Mouse (Mus musculus) layer of hippocampus, adult 8-10 months (tissue): ENCODE results near the gene Zfp451. TPM values are rescaled to one million over a fixed set of nuclear protein-coding genes. Genes with fewer than 3 reads are reported as not detected.

ENCODE experiments used
- DNase-seq, 2 experiments: peaks; one replicate each; pipeline ENCODE4 v3.0.0; 2022; ENCODE audit warnings: low spot score in 2 of 2
- total RNA-seq, 4 experiments: library from RNA; stranded (reverse); gene quantifications; 2 replicates each; pipeline ENCODE4 v1.2.4; 2022

Zfp451 gene
- total RNA-seq, 4 experiments from 2014 or later, result 45.9 to 62.3 (median 54.0) TPM

- peak; percentile 77 to 83 for DNase-seq
Observed at GRCm38 (mm10) chr1:33719733-33720225, 94.6 kb downstream of the Zfp451 start, which contains the start of gene Rab23. TSS of gene Rab23 (plus strand) at chr1:33719887.

- no peak for DNase-seq
Observed at GRCm38 (mm10) chr1:33717636-33718035, 96.8 kb downstream of the Zfp451 start.

DNA sequence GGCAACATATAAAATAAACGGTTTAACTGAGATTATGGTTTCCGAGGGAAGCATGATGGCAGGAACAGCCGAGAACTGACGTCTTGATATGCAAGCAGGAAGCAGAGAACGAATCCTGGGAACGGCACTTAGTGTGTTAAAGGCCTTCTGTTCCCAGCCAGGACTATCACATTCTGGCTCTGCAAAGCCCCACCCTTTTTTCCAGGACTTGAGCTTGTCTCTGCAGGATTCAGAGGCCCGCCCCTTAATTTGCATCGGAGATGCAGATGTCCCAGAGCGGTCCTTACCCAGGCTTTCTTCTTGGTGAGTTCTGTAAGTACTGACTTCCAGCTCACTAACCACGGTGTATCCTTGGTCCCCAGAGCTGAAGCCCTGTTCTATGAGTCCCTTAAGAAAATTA, 99.6 kb downstream of the Zfp451 start:
- no peak for DNase-seq

- DNase-seq, result no peak
Observed at GRCm38 (mm10) chr1:33712026-33712425, 102.4 kb downstream of the Zfp451 start.

Other genes with a start within 250 kb of the Zfp451 start
- gene Prim2, start 144.8 kb downstream of the Zfp451 start, total RNA-seq, result 1 to 10 TPM; 5.0 to 7.4 (median 6.9) TPM
- 10 to 100 TPM; 28.1 to 35.6 (median 33.3) TPM for gene Rab23, start 94.7 kb downstream of the Zfp451 start, total RNA-seq
- 10 to 100 TPM in 2 of 4 experiments, 1 to 10 TPM in 2; 8.5 to 10.5 (median 9.5) TPM for gene Bag2, start 56.8 kb downstream of the Zfp451 start, total RNA-seq
- gene Bend6, start 93.2 kb upstream of the Zfp451 start, total RNA-seq, result 10 to 100 TPM; 85.0 to 93.6 (median 85.6) TPM
- gene Dst, start 93.6 kb upstream of the Zfp451 start, total RNA-seq, result 100 to 1,000 TPM; 211 to 239 (median 222) TPM